Mouse (Mus musculus) ES-Bruce4 (cell line): Measurements from ENCODE around the gene C77080. TPM values are rescaled to one million over a fixed set of nuclear protein-coding genes. Genes with fewer than 3 reads are reported as not detected.

Source experiments
- H3K27ac ChIP-seq: 2 replicates; pipeline ENCODE4 v1.5.1; 2012; ENCODE audit warnings: low read length, inconsistent platforms; ENCODE audit not compliant: insufficient read depth
- H3K27me3 ChIP-seq: 2 replicates; pipeline ENCODE4 v1.6.1; 2012; ENCODE audit warnings: mild to moderate bottlenecking, low read length, inconsistent platforms; ENCODE audit not compliant: control insufficient read depth, poor library complexity, insufficient read depth, severe bottlenecking
- H3K36me3 ChIP-seq: 2 replicates; pipeline ENCODE4 v1.6.1; 2012; ENCODE audit warnings: inconsistent platforms, mild to moderate bottlenecking, low read length, moderate library complexity; ENCODE audit not compliant: control insufficient read depth, poor library complexity, insufficient read depth, severe bottlenecking
- H3K4me1 ChIP-seq: one replicate; pipeline ENCODE4 v1.8.1; 2011; ENCODE audit warnings: low read length; ENCODE audit not compliant: control insufficient read depth, insufficient read depth
- H3K4me3 ChIP-seq: 2 replicates; pipeline ENCODE4 v1.5.1; 2011; ENCODE audit warnings: low read depth, mild to moderate bottlenecking, low read length
- H3K9ac ChIP-seq: 2 replicates; pipeline ENCODE4 v1.6.1; 2012; ENCODE audit warnings: low read depth, mild to moderate bottlenecking, inconsistent platforms; ENCODE audit not compliant: poor library complexity, severe bottlenecking
- H3K9me3 ChIP-seq: replicated peaks from 2 replicates; pipeline ENCODE4 v1.6.1; 2012; ENCODE audit warnings: mild to moderate bottlenecking, low read length, inconsistent platforms; ENCODE audit not compliant: control insufficient read depth, poor library complexity, insufficient read depth, severe bottlenecking
- CTCF ChIP-seq: IDR thresholded peaks from one replicate; pipeline ENCODE4 v1.8.1; 2011; ENCODE audit warnings: low read depth, low read length
- EP300 ChIP-seq: IDR thresholded peaks from 2 replicates; pipeline ENCODE4 v1.6.1; 2011; ENCODE audit warnings: low read depth, low read length; ENCODE audit not compliant: insufficient read depth
- POLR2A ChIP-seq: IDR thresholded peaks from one replicate; pipeline ENCODE4 v1.8.1; 2011; ENCODE audit warnings: low read length; ENCODE audit not compliant: insufficient read depth
- polyA plus RNA-seq: library from polyadenylated mRNA; stranded (reverse); fragments of >200 nt; gene quantifications from 2 replicates; pipeline ENCODE4 v1.2.4, GENCODE M21; 2011; ENCODE audit warnings: low read depth; ENCODE audit not compliant: missing spikeins, insufficient read depth, insufficient read length

Gene C77080
- polyA plus RNA-seq, 1 experiment, result 50.2 TPM

- Histone ChIP-seq H3K36me3 (no peaks in the 10 kb centered on the region), H3K9me3 (no peaks in the 10 kb centered on the region), H3K27ac (no peak overlapping the region), H3K9ac (no peak overlapping the region), H3K4me3 (peak overlapping the region; percentile 13), H3K4me1 (peaks cover 8% of the 10 kb centered on the region), H3K27me3 (no peaks in the 10 kb centered on the region)
- TF ChIP-seq EP300 (no peak), POLR2A (no peak), CTCF (no peak)
These were observed 9.6 kb downstream of the C77080 start for GRCm38 (mm10) chr4:129251482-129252125.

- Histone ChIP-seq H3K9me3 (no peaks in the 10 kb centered on the region), H3K4me3 (peak overlapping the region; percentile 13), H3K4me1 (peaks cover 10% of the 10 kb centered on the region), H3K9ac (no peak overlapping the region), H3K36me3 (no peaks in the 10 kb centered on the region), H3K27me3 (no peaks in the 10 kb centered on the region), H3K27ac (no peak overlapping the region)
- TF ChIP-seq EP300, result no peak
- no peak for TF ChIP-seq CTCF
- no peak for TF ChIP-seq POLR2A
These were observed 10.3 kb downstream of the C77080 start for GRCm38 (mm10) chr4:129250759-129251481.

- TF ChIP-seq POLR2A (no peak), CTCF (no peak), EP300 (no peak)
- Histone ChIP-seq H3K4me3 (no peak overlapping the region), H3K4me1 (peaks cover 10% of the 10 kb centered on the region), H3K9ac (no peak overlapping the region), H3K9me3 (no peaks in the 10 kb centered on the region), H3K27ac (no peak overlapping the region), H3K27me3 (no peaks in the 10 kb centered on the region), H3K36me3 (no peaks in the 10 kb centered on the region)
These were observed 11.9 kb downstream of the C77080 start for GRCm38 (mm10) chr4:129249288-129249687.

- H3K4me1 ChIP-seq, result peaks cover 10% of the 10 kb centered on the region
- H3K27me3 ChIP-seq, result no peaks in the 10 kb centered on the region
- no peak overlapping the region for H3K27ac ChIP-seq
- no peaks in the 10 kb centered on the region for H3K36me3 ChIP-seq
- H3K9me3 ChIP-seq, result no peaks in the 10 kb centered on the region
- peak overlapping the region; percentile 87 for H3K4me3 ChIP-seq
- peak overlapping the region; percentile 77 for H3K9ac ChIP-seq
- no peak for TF ChIP-seq CTCF
- no peak for TF ChIP-seq POLR2A
- 0 out of 2 replicates have a peak, but pooled peaks have one; percentile 41 for TF ChIP-seq EP300
These were observed 12.9 kb downstream of the C77080 start for GRCm38 (mm10) chr4:129248243-129248767.

GRCm38 (mm10) chr4:129247381-129248242 lies 13.6 kb downstream of the C77080 start:
- no peaks in the 10 kb centered on the region for H3K9me3 ChIP-seq
- no peak for TF ChIP-seq EP300
- no peak for TF ChIP-seq POLR2A
- TF ChIP-seq CTCF, result no peak
- H3K4me1 ChIP-seq, result peaks cover 10% of the 10 kb centered on the region
- peak overlapping the region; percentile 77 for H3K9ac ChIP-seq
- H3K27me3 ChIP-seq, result no peaks in the 10 kb centered on the region
- H3K27ac ChIP-seq, result no peak overlapping the region
- no peaks in the 10 kb centered on the region for H3K36me3 ChIP-seq
- peak overlapping the region; percentile 87 for H3K4me3 ChIP-seq
